Mouse (Mus musculus): ENCODE measurements around the gene Elp1.

Elp1 gene

GRCm38 (mm10) chr4:56801907-56802668, at the start of gene Elp1, which contains the start of gene Fam206a:
Elp1 (minus strand) TSS chr4:56802331.
Fam206a (plus strand) TSS chr4:56802345.
- Histone ChIP-seq H3K27me3 (ENCODE audit: control insufficient read depth, insufficient read depth, low read length, poor library complexity, severe bottlenecking) (no peaks in the 10 kb centered on the region), H3K36me3 (ENCODE audit: control insufficient read depth, insufficient read depth, low read length, poor library complexity, severe bottlenecking) (peaks cover 4% of the 10 kb centered on the region)
- DNase-seq (ENCODE audit: low read depth, low spot score): peak; percentile 94

DNA sequence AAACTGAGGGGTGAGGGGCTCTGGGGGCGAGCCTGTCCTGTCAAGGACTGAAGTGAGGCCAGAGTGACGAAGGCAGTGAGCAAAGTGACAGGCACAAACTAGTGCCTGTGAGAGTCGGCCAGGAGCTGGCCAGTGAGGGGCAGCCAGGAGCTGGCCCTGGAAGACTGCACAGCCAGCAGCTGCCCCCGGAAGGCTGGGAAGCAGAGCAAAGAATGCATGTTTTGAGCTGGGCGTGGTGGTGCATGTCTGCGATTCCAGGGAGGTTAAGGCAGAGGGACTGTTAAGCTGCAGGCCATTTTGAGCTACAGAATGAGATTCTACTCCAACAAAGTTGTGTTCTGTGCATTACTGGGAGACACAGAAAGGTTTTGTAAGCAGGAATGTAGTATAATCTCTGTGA, 48.6 kb upstream of the Elp1 start:
- Histone ChIP-seq H3K36me3 (ENCODE audit: control insufficient read depth, insufficient read depth, low read length, poor library complexity, severe bottlenecking) (no peaks in the 10 kb centered on the region), H3K27me3 (ENCODE audit: control insufficient read depth, insufficient read depth, low read length, poor library complexity, severe bottlenecking) (no peaks in the 10 kb centered on the region)
- no peak for DNase-seq (ENCODE audit: low read depth, low spot score)

DNA sequence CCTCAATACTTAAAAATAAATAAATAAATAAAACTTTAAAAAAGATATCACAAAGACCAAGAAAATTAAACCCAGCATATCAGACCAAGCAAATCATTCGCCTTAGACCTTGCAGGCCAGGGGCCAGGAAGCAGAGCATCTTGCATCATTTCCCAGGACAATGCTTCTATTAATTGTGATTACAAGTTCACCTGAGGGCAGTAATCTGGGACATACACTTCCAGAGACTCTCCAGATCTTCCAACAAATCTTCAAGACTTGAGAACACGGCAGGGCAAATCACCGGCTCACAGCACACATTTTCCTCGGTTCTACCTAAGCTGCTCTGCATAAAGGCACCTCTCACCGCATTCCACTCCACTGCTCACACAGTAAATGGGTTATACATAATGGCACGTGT, 45.9 kb upstream of the Elp1 start:
- H3K36me3 ChIP-seq (ENCODE audit: control insufficient read depth, insufficient read depth, low read length, poor library complexity, severe bottlenecking): no peaks in the 10 kb centered on the region
- no peaks in the 10 kb centered on the region for H3K27me3 ChIP-seq (ENCODE audit: control insufficient read depth, insufficient read depth, low read length, poor library complexity, severe bottlenecking)

GRCm38 (mm10) chr4:56847400-56847799, 45.3 kb upstream of the Elp1 start:
- no peaks in the 10 kb centered on the region for H3K27me3 ChIP-seq (ENCODE audit: control insufficient read depth, insufficient read depth, low read length, poor library complexity, severe bottlenecking)
- no peak for DNase-seq (ENCODE audit: low read depth, low spot score)
- H3K36me3 ChIP-seq (ENCODE audit: control insufficient read depth, insufficient read depth, low read length, poor library complexity, severe bottlenecking): no peaks in the 10 kb centered on the region

More for the DNA sequence above, 45.9 kb upstream of the Elp1 start:
- no peak for DNase-seq (ENCODE audit: low read depth, low spot score)

GRCm38 (mm10) chr4:56845896-56846533, 43.9 kb upstream of the Elp1 start:
- H3K27me3 ChIP-seq (ENCODE audit: control insufficient read depth, insufficient read depth, low read length, poor library complexity, severe bottlenecking): no peaks in the 10 kb centered on the region
- H3K36me3 ChIP-seq (ENCODE audit: control insufficient read depth, insufficient read depth, low read length, poor library complexity, severe bottlenecking): peaks cover 2% of the 10 kb centered on the region; the same call in 1 of the 2 replicates
- DNase-seq (ENCODE audit: low read depth, low spot score): no peak

GRCm38 (mm10) chr4:56844911-56845310, 42.8 kb upstream of the Elp1 start:
- H3K27me3 ChIP-seq (ENCODE audit: control insufficient read depth, insufficient read depth, low read length, poor library complexity, severe bottlenecking): no peaks in the 10 kb centered on the region
- peaks cover 2% of the 10 kb centered on the region; the same call in 1 of the 2 replicates for H3K36me3 ChIP-seq (ENCODE audit: control insufficient read depth, insufficient read depth, low read length, poor library complexity, severe bottlenecking)
- DNase-seq (ENCODE audit: low read depth, low spot score): peak; percentile 4

- H3K36me3 ChIP-seq (ENCODE audit: control insufficient read depth, insufficient read depth, low read length, poor library complexity, severe bottlenecking): peaks cover 2% of the 10 kb centered on the region; the same call in 1 of the 2 replicates
- no peak for DNase-seq (ENCODE audit: low read depth, low spot score)
- H3K27me3 ChIP-seq (ENCODE audit: control insufficient read depth, insufficient read depth, low read length, poor library complexity, severe bottlenecking): no peaks in the 10 kb centered on the region
Observed at GRCm38 (mm10) chr4:56843963-56844362, 41.8 kb upstream of the Elp1 start.

- H3K27me3 ChIP-seq (ENCODE audit: control insufficient read depth, insufficient read depth, low read length, poor library complexity, severe bottlenecking): no peaks in the 10 kb centered on the region
- DNase-seq (ENCODE audit: low read depth, low spot score): peak; percentile 15
- H3K36me3 ChIP-seq (ENCODE audit: control insufficient read depth, insufficient read depth, low read length, poor library complexity, severe bottlenecking): peaks cover 2% of the 10 kb centered on the region; the same call in 1 of the 2 replicates
Observed at GRCm38 (mm10) chr4:56842501-56842900, 40.4 kb upstream of the Elp1 start.

DNA sequence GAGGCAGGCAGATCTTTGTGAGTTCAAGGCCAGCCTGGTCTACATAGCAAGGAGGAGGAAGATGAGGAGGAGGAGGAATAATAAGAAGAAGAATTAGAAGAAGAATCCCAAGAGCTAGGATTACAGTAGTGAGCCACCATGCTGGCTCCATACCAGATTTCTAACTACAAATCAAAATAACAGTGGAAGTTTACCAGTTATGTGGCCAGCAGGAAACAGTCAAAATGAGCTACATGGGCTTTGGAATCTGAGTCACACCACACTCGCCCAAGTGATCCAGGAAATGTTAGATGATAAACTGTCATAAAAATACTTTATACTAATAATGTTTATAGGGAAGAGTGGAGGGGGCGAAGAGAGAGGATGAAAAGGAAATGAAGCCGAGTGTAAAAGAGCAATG, 38.2 kb upstream of the Elp1 start:
- no peaks in the 10 kb centered on the region for H3K27me3 ChIP-seq (ENCODE audit: control insufficient read depth, insufficient read depth, low read length, poor library complexity, severe bottlenecking)
- peaks cover 2% of the 10 kb centered on the region; the same call in 1 of the 2 replicates for H3K36me3 ChIP-seq (ENCODE audit: control insufficient read depth, insufficient read depth, low read length, poor library complexity, severe bottlenecking)
- no peak for DNase-seq (ENCODE audit: low read depth, low spot score)

DNA sequence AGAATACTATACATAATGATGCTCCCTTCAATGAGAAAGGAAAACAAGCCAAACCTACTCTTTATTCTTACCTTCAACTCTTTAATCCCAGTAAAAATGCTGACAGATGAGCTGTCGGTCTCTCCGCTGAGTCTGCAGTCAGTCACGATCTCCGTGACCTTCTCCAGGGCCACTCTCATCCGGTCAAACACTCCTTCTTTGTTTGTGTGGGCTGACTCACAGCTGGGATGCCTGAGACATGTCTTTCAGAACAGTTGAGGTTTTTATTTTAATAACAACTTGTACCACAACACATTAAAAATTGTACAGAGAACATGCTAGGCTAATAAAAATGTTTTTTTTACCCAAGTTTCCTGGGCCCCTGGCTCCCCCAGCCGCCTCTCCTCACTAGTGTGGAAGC, 35.5 kb upstream of the Elp1 start:
- no peaks in the 10 kb centered on the region for H3K27me3 ChIP-seq (ENCODE audit: control insufficient read depth, insufficient read depth, low read length, poor library complexity, severe bottlenecking)
- H3K36me3 ChIP-seq (ENCODE audit: control insufficient read depth, insufficient read depth, low read length, poor library complexity, severe bottlenecking): peaks cover 2% of the 10 kb centered on the region; the same call in 1 of the 2 replicates
- DNase-seq (ENCODE audit: low read depth, low spot score): no peak

GRCm38 (mm10) chr4:56831998-56832397, 29.9 kb upstream of the Elp1 start:
- no peak for DNase-seq (ENCODE audit: low read depth, low spot score)
- no peaks in the 10 kb centered on the region for H3K36me3 ChIP-seq (ENCODE audit: control insufficient read depth, insufficient read depth, low read length, poor library complexity, severe bottlenecking)
- no peaks in the 10 kb centered on the region for H3K27me3 ChIP-seq (ENCODE audit: control insufficient read depth, insufficient read depth, low read length, poor library complexity, severe bottlenecking)

DNA sequence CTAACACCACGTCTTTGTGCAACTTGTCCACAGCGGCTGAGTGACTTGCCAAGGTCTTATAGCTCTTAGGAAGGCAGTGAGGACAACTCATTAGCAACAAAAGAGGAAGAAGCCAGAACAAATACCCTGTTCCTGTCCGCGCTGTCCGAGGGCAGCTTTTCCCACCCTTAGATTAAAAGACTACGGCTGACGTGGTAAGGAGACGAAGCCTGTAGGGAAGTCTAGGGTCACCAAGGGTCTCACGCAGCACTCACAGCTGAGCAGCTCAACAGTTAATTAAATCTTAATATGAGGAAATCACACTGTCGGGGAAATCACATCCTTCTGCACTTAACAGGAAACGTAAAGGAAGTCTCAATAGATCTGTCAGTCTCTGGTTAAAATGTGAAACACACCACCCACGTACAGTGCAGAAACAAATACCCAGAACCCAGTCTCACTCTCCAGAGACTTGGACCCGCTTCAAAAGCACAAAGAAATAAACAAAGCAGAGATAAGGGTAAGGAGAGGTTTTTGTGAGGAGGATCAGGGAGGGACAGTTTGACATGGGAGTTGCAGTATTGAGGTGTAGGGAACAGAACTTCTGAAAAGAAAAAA, 29.0 kb upstream of the Elp1 start:
- no peaks in the 10 kb centered on the region for H3K27me3 ChIP-seq (ENCODE audit: control insufficient read depth, insufficient read depth, low read length, poor library complexity, severe bottlenecking)
- H3K36me3 ChIP-seq (ENCODE audit: control insufficient read depth, insufficient read depth, low read length, poor library complexity, severe bottlenecking): no peaks in the 10 kb centered on the region
- DNase-seq (ENCODE audit: low read depth, low spot score): peak; percentile 7

GRCm38 (mm10) chr4:56829511-56829921, 27.4 kb upstream of the Elp1 start:
- no peak for DNase-seq (ENCODE audit: low read depth, low spot score)
- H3K36me3 ChIP-seq (ENCODE audit: control insufficient read depth, insufficient read depth, low read length, poor library complexity, severe bottlenecking): no peaks in the 10 kb centered on the region
- H3K27me3 ChIP-seq (ENCODE audit: control insufficient read depth, insufficient read depth, low read length, poor library complexity, severe bottlenecking): no peaks in the 10 kb centered on the region

GRCm38 (mm10) chr4:56828932-56829331, 26.8 kb upstream of the Elp1 start:
- no peaks in the 10 kb centered on the region for H3K27me3 ChIP-seq (ENCODE audit: control insufficient read depth, insufficient read depth, low read length, poor library complexity, severe bottlenecking)
- no peak for DNase-seq (ENCODE audit: low read depth, low spot score)
- H3K36me3 ChIP-seq (ENCODE audit: control insufficient read depth, insufficient read depth, low read length, poor library complexity, severe bottlenecking): no peaks in the 10 kb centered on the region

DNA sequence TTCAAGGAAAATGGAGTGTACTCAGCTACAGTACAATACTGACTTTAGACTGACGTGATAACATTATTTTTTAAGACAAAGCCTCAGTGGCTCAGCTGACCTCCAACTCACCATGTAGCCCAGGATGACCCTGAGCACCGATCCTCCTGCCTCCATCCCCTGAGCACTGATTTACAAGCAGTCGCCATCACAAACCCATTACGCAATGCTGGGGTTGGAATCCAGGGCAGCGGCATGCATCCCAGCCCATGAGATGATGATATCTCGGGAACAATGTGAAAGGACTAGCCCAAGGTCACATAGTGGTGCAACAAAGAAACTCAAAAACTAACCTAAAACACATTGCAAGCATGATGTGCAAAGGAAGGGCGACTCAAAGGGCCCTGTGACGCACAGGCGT, 22.1 kb upstream of the Elp1 start:
- no peak for DNase-seq (ENCODE audit: low read depth, low spot score)
- no peaks in the 10 kb centered on the region for H3K36me3 ChIP-seq (ENCODE audit: control insufficient read depth, insufficient read depth, low read length, poor library complexity, severe bottlenecking)
- no peaks in the 10 kb centered on the region for H3K27me3 ChIP-seq (ENCODE audit: control insufficient read depth, insufficient read depth, low read length, poor library complexity, severe bottlenecking)
